Mouse (Mus musculus) ES-E14 (cell line): Measurements from ENCODE around the gene Plvap. TPM values are rescaled to one million over a fixed set of nuclear protein-coding genes. Genes with fewer than 3 reads are reported as not detected.

Source experiments
- DNase-seq: peaks from one replicate; pipeline ENCODE4 v3.0.0-alpha.2; 2013; ENCODE audit warnings: low read depth, low spot score
- H3K27ac ChIP-seq: 2 replicates; pipeline ENCODE4 v1.5.1; 2012; ENCODE audit warnings: low read depth, mild to moderate bottlenecking, low read length, moderate library complexity, mixed read lengths; ENCODE audit not compliant: poor library complexity, insufficient read depth, severe bottlenecking
- H3K36me3 ChIP-seq: 2 replicates; pipeline ENCODE4 v1.6.1; 2012; ENCODE audit warnings: mild to moderate bottlenecking, low read length, moderate library complexity, mixed read lengths; ENCODE audit not compliant: control insufficient read depth, poor library complexity, insufficient read depth, severe bottlenecking
- H3K4me1 ChIP-seq, 2 experiments: fragments of 150-350 bp in 1 of 2; sonication (generic) in 1 of 2; 2 replicates each; pipeline ENCODE4 v1.6.1; 2012; ENCODE audit warnings: low read length in 2 of 2, mild to moderate bottlenecking in 1 of 2, mixed read lengths in 1 of 2; ENCODE audit not compliant: control insufficient read depth in 2 of 2, insufficient read depth in 2 of 2, poor library complexity in 1 of 2
- H3K4me3 ChIP-seq, 2 experiments: fragments of 150-350 bp in 1 of 2; sonication (generic) in 1 of 2; 2 replicates each; pipeline ENCODE4 v1.5.1; 2012; ENCODE audit warnings: low read length in 2 of 2, low read depth in 1 of 2, mild to moderate bottlenecking in 1 of 2, mixed read lengths in 1 of 2; ENCODE audit not compliant: insufficient read depth in 1 of 2, poor library complexity in 1 of 2, severe bottlenecking in 1 of 2
- H3K9ac ChIP-seq: 2 replicates; pipeline ENCODE4 v1.6.1; 2012; ENCODE audit warnings: low read depth, mild to moderate bottlenecking, low read length, mixed read lengths; ENCODE audit not compliant: poor library complexity, insufficient read depth, severe bottlenecking
- H3K9me3 ChIP-seq: fragments of 150-350 bp; sonication (generic); 2 replicates; pipeline ENCODE4 v1.6.1; 2012; ENCODE audit warnings: low read depth, mild to moderate bottlenecking, low read length; ENCODE audit not compliant: control insufficient read depth, insufficient read depth
- CHD2 ChIP-seq: IDR thresholded peaks from 2 replicates; pipeline ENCODE4 v1.6.1; 2014; ENCODE audit warnings: mild to moderate bottlenecking, low read depth, low read length, inconsistent platforms
- HCFC1 ChIP-seq: IDR thresholded peaks from 2 replicates; pipeline ENCODE4 v1.6.1; 2012; ENCODE audit warnings: low read length, inconsistent platforms, borderline replicate concordance; ENCODE audit not compliant: insufficient read depth
- MAFK ChIP-seq: IDR thresholded peaks from 2 replicates; pipeline ENCODE4 v1.6.1; 2014; ENCODE audit warnings: mild to moderate bottlenecking, low read depth, low read length, inconsistent platforms; ENCODE audit not compliant: insufficient read depth
- ZC3H11A ChIP-seq: IDR thresholded peaks from 2 replicates; pipeline ENCODE4 v1.6.1; 2012; ENCODE audit warnings: low read depth, mild to moderate bottlenecking, inconsistent platforms, low read length, borderline replicate concordance
- ZNF384 ChIP-seq: IDR thresholded peaks from 2 replicates; pipeline ENCODE4 v1.6.1; 2012; ENCODE audit warnings: low read depth, low read length, inconsistent platforms
- in situ Hi-C, 2 experiments: fragments of 600-800 bp; cut with MboI; formaldehyde crosslinking; loops; one replicate each; pipeline ENCODE4 v1.15.1; 2025; ENCODE audit warnings: low sequenced_read_pairs in 2 of 2, inconsistent platforms in 1 of 2; ENCODE audit not compliant: unreplicated experiment in 2 of 2
- total RNA-seq: library from RNA; depleted of rRNA; stranded (reverse); fragments of 300-350 nt; gene quantifications from 2 replicates; pipeline ENCODE4 v1.2.3, GENCODE M21; 2012

Plvap gene
- total RNA-seq, 1 experiment, result 2.5 TPM

DNA sequence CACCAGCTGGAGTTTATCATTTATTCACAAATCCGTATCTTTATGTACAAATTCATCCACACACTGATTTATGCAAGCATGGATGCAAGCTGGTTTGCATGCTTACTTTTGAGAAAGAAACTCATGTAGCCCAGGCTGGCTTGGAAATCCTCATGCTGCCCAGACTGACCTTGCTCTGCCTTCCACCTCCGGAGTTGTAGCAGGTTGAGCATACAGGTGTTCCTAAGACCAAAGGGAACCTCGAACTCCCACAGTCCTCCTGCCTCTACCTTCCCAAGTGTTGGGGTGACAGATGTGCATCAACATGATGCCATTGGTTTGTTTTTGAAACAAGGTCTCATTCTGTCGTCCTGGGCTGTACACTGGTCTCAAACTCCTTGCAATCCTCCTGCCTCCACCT lies 49.4 kb downstream of the Plvap start:
- in situ Hi-C loops, result no loop called here
- peaks cover 3% of the 10 kb centered on the region; the same call in 1 of the 2 replicates for H3K36me3 ChIP-seq
- H3K4me1 ChIP-seq, result peaks cover 6 to 14% of the 10 kb centered on the region in 2 experiments; a peak in 3 of 4 replicates
- H3K9me3 ChIP-seq, result no peaks in the 10 kb centered on the region
- H3K27ac ChIP-seq, result no peak overlapping the region
- TF ChIP-seq ZC3H11A (no peak), MAFK (no peak)
- H3K4me3 ChIP-seq, result no peak overlapping the region
- DNase-seq, result no peak
- H3K9ac ChIP-seq, result no peak overlapping the region

DNA sequence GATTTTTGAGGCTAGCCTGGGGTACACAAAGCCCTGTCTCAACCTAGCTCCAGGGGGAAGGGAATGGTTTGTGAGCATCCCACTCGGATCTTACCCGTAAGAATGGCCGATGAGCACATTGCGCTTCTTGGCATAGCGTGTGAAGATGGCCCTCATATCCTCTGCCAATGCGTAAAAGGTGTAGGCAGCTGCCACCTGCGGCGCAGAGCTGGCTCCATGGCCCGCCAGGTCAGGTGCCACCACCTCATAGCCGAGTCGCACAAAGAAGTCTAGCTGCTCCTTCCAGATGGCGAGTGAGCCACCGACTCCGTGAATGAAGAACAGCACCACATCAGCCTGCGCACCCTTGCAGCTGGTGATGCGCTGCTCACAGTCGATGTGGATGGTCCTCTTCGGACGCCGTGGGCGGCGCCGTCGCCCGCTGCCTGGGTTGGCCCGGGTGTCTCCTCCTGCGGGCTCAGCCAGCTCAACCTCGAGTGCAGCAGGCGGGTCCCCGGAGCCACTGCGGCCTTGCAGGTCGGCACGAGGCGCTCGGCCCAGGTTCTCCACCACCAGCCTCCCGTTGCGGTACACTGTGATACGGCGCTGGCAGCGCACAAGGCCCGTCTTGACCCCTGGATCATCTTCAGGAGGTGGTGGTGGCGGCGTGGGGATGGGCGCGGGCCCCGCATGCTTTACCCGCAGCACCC lies 50.3 kb downstream of the Plvap start:
- Histone ChIP-seq H3K4me1 (peaks cover 8 to 14% of the 10 kb centered on the region in 2 experiments; a peak in 3 of 4 replicates), H3K9me3 (no peaks in the 10 kb centered on the region), H3K9ac (peak overlapping the region; percentile 33; the same call in 1 of the 2 replicates), H3K4me3 (peak overlapping the region; percentile 30 to 46; a peak in 3 of 4 replicates), H3K36me3 (peaks cover 3% of the 10 kb centered on the region; the same call in 1 of the 2 replicates), H3K27ac (no peak overlapping the region)
- in situ Hi-C loops, result no loop called here
- TF ChIP-seq MAFK (no peak), HCFC1 (no peak), ZC3H11A (no peak), ZNF384 (no peak), CHD2 (no peak)
- DNase-seq, result no peak

- H3K4me1 ChIP-seq, result peaks cover 8 to 14% of the 10 kb centered on the region in 2 experiments; a peak in 3 of 4 replicates
- H3K4me3 ChIP-seq, result no peak overlapping the region
- no peak overlapping the region for H3K9ac ChIP-seq
- H3K27ac ChIP-seq, result no peak overlapping the region
- in situ Hi-C loops, result no loop called here
- no peaks in the 10 kb centered on the region for H3K9me3 ChIP-seq
- DNase-seq, result no peak
- 0 out of 2 replicates have a peak, but pooled peaks cover under 1% of the 10 kb centered on the region for H3K36me3 ChIP-seq
- TF ChIP-seq CHD2 (no peak), ZNF384 (no peak), HCFC1 (no peak), MAFK (no peak), ZC3H11A (no peak)
Observed at GRCm38 (mm10) chr8:71460716-71461115, 50.8 kb downstream of the Plvap start.

GRCm38 (mm10) chr8:71457659-71458270 lies 53.8 kb downstream of the Plvap start:
- Histone ChIP-seq H3K9me3 (no peaks in the 10 kb centered on the region), H3K4me3 (peak overlapping the region; percentile 28 to 42; a peak in 1 of 4 replicates), H3K9ac (no peak overlapping the region), H3K27ac (no peak overlapping the region), H3K4me1 (peaks cover 5 to 7% of the 10 kb centered on the region in 2 experiments; a peak in 3 of 4 replicates), H3K36me3 (no peaks in the 10 kb centered on the region)
- TF ChIP-seq MAFK, result no peak
- TF ChIP-seq HCFC1, result no peak
- no peak for TF ChIP-seq ZC3H11A
- no peak for TF ChIP-seq CHD2
- TF ChIP-seq ZNF384, result no peak
- in situ Hi-C loops, result no loop called here
- no peak for DNase-seq
